Mouse (Mus musculus): ENCODE measurements around the gene Eid1.

Eid1 gene

GRCm38 (mm10) chr2:125667721-125668120 is 5.2 kb upstream of the Eid1 start:
- DNase-seq (ENCODE audit: low spot score), result no peak

GRCm38 (mm10) chr2:125670846-125671245 is 2.0 kb upstream of the Eid1 start:
- no peak for DNase-seq (ENCODE audit: low spot score)

GRCm38 (mm10) chr2:125672568-125672956 is 333 bp upstream of the Eid1 start:
- no peak for DNase-seq (ENCODE audit: low spot score)

GRCm38 (mm10) chr2:125681811-125682210 is 8.9 kb downstream of the Eid1 start:
- DNase-seq (ENCODE audit: low spot score), result no peak

GRCm38 (mm10) chr2:125683895-125684294 is 11.0 kb downstream of the Eid1 start:
- DNase-seq (ENCODE audit: low spot score), result no peak

GRCm38 (mm10) chr2:125684559-125685440 is 11.9 kb downstream of the Eid1 start:
- no peak for DNase-seq (ENCODE audit: low spot score)

GRCm38 (mm10) chr2:125685441-125686150 is 12.7 kb downstream of the Eid1 start:
- DNase-seq (ENCODE audit: low spot score), result no peak

GRCm38 (mm10) chr2:125692010-125692409 is 19.1 kb downstream of the Eid1 start:
- DNase-seq (ENCODE audit: low spot score), result no peak

GRCm38 (mm10) chr2:125694798-125695197 is 21.9 kb downstream of the Eid1 start:
- no peak for DNase-seq (ENCODE audit: low spot score)

GRCm38 (mm10) chr2:125696219-125696618 is 23.3 kb downstream of the Eid1 start:
- no peak for DNase-seq (ENCODE audit: low spot score)

- no peak for DNase-seq (ENCODE audit: low spot score)
These were observed 28.7 kb downstream of the Eid1 start for GRCm38 (mm10) chr2:125701606-125702005.

- DNase-seq (ENCODE audit: low spot score), result no peak
These were observed 30.0 kb downstream of the Eid1 start for GRCm38 (mm10) chr2:125702851-125703250.

GRCm38 (mm10) chr2:125704907-125705631 is 32.2 kb downstream of the Eid1 start:
- DNase-seq (ENCODE audit: low spot score), result no peak

GRCm38 (mm10) chr2:125706510-125706921 is 33.6 kb downstream of the Eid1 start:
- DNase-seq (ENCODE audit: low spot score), result no peak

GRCm38 (mm10) chr2:125716599-125716998 is 43.7 kb downstream of the Eid1 start:
- DNase-seq (ENCODE audit: low spot score), result no peak

GRCm38 (mm10) chr2:125723086-125723407 is 50.2 kb downstream of the Eid1 start:
- DNase-seq (ENCODE audit: low spot score), result no peak

GRCm38 (mm10) chr2:125723408-125724085 is 50.7 kb downstream of the Eid1 start:
- no peak for DNase-seq (ENCODE audit: low spot score)

- no peak for DNase-seq (ENCODE audit: low spot score)
These were observed 51.2 kb downstream of the Eid1 start, which contains the start of gene Shc4 for GRCm38 (mm10) chr2:125724086-125724430. Gene Shc4 (minus strand): TSS chr2:125724148.
